Mouse (Mus musculus): ENCODE data around the gene Dnm3. TPM values are rescaled to one million over a fixed set of nuclear protein-coding genes. Genes with fewer than 3 reads are reported as not detected.

Gene Dnm3
- total RNA-seq, 2 experiments from 2014 or later = 7.9 to 17.7 TPM

DNA sequence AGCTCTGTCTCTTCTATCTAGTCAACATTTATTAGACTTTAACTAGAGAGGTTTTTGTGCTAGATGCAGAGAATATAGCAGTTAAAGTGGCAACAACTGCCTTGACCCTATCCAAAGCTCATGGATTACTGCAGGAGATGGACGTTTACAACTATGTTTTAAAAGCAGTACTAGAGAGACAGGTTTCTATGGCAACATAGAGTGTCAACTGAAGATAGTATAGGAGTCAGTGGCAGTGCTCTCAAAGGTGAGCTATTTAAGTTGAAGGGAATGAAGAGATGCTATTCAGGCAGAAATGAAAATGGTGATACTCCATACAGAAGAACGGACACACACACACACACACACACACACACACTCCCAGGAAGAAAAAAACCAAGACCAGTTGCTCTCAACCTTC, 225.0 kb downstream of the Dnm3 start:
- no peak for DNase-seq

DNA sequence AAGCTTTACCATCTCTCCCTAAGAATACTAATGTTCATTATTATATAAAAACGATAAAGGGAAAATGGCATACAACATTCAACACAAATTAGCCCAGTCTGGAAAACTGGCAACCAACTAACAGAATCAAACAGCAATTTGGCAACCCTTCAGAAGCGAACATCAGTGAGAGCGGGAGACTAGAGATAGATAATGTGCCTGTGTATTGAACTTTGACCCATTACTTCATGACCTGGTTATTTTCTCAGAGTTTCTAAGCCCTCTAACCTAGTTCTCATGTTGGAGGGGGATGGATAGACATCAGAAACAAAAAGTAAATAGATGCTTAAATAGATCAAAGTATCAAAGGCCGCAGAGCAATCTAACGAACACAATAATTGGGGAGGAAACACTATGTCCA, 230.6 kb downstream of the Dnm3 start:
- DNase-seq = no peak

DNA sequence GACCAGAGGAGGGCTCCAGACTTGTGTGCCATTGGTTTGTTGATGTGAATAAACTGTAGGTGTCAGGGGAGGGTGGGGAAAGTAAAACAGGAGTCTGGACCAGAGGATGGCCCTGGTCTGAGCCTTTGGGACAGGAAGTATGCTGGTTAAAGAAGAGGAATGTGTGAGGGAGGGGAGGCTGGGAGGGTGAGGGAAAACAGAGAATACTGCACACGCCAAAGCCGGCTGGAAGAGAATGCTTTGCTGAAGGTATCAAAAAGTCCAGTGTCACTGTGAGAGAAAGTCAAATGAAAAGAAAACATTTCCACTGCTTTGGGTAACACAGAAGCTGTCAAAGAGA, 234.2 kb downstream of the Dnm3 start:
- DNase-seq = no peak

DNA sequence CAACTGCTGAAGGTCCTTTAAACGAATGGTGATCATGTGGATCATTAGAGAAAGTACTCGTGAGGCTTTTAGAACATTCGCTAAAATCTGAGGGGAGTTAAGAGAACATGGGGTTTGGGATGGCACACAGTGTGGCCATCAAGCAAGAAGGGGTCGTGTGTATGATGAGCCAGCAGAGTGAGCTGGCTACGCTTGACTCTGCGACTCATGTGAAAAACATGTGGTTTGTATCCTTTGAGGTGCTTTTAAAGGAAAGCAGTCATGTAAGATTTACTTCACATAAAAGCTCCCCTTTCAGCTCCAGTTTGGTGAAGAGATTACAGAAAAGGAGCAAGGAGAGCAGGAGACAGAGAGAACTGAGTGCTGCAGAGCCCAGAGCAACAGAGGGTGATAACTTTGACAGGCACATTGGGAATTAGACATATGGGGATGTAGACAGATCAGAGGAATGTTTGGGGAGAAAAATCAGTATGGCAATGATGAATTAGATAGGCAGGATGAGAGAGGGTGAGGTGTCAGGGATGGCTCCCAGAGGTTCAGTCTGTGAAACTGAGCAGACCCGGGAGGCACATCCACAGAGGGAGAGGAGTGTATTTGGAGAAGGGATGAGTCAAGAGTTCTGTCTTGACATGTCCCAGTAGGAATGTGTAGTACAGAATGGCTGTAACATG, 234.7 kb downstream of the Dnm3 start:
- no peak for DNase-seq

DNA sequence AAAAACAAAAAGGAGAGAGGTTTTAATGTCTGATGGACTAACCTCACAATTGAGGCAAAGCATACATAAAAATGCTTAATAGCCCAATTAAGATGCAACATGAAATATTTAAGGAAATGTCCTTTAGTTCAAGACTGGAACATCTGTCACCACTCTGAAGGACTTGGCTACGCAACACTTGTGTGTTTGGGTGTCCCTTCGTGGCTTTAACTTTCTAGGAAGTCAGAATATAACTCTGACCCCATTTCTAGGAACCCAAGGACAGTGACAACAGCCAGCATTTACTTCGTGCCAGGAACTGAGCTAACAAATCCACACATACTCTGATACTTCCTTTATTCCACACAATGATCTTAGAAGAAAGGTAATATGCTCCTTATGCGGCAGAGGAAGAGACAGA, 237.1 kb downstream of the Dnm3 start:
- DNase-seq = no peak

DNA sequence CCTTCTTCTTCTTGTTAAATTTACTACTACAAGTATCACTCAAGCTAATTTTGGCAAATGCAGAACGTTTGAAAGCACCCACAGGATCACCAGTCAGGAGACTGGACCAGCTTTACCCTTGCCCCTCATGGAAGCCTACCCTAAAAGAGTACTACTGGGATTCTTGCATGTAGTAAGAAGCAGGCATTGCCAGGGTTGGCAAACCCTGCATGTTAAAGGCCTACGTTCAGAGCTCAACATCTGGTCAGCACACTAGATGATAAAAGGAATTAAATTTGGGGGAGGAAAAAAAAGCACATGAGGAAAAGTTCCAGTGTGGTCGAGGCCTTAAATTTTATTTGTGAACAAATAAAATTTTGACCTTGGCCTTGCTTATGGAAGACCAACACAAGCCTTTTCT, 239.2 kb downstream of the Dnm3 start:
- DNase-seq = no peak

DNA sequence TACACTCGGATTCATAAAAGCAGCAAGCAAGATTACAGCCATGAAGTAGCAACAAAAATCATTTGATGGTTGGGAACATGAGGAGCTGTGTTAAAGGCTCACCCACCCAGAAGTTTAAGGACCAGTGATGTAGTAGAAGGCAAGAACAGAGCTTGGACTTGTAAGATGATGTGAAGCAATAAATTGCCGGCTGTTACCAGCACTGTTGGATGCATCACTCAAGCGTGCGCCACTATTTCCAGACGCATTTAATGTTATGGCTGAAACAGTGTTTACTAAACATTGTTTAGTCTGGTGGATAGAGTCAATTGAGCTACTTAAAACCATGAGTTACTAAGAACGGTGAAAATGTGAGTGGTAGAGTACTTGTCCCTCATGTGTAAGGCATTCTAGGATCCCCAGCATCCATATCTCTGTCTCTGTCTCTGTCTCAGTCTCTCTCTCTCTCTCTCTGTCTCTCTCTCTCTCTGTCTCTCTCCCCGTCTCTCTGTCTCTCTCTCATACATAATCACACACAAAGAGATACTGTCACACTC, 241.1 kb downstream of the Dnm3 start:
- DNase-seq = no peak

DNA sequence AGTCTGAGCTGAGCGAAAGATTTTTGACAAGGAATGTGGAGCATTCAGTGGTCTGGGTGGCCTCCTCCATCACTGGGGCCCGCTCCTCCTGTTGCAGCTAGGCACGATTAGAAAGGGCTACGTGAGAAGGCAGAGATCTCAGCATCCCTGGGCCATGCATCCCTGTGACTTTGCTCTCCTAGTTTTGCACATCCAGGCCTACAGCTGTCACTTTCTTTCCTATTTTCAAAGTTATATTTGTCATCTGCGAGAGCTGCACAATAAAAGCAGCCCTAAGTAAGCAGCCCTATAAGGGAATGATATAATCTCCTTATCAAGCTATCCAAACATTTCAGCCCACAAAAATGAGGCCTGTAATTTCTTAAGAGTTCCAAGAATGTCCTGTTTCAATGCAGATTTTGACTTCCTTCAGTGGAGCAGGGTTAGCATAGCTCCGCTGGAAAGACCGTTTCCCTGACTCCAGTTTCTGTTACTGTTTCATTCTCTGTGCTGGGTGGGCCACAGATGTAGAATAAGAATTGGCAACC, 252.2 kb downstream of the Dnm3 start:
- DNase-seq = no peak

DNA sequence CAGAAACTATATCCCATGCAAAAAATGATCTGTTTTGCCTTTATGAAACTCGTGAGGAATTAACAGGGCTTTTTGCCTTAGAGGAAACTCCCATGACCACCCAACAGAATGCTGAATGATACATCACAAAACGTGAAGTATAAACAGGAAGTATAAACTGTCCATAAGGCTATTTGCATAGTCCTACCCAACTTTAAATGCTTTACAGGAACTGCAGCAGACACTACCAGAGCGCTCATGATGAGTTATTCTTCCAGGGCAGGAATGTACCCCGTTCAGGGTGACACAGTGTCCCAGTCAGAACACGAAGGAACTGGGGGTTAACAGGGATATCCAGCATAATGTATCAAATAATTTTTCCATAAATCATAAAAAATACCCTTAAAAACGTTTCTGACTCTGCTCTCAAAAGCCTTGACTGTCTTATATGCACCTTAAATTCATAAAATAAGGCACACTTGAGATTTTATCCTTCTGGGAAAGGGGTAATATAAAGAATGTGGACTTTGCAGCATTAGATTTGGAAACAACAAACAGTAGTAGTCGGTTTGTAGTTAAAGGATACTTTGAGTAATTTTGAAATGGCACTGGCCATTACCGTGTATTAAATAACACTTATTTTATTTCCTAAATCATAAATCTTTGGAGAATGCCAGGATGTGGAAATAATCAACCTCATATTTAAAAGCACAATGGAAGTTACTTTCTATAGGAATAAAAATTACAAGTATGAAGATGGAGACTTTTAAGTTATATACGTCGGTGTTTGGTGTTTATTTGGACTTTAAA, 252.8 kb downstream of the Dnm3 start:
- no peak for DNase-seq

DNA sequence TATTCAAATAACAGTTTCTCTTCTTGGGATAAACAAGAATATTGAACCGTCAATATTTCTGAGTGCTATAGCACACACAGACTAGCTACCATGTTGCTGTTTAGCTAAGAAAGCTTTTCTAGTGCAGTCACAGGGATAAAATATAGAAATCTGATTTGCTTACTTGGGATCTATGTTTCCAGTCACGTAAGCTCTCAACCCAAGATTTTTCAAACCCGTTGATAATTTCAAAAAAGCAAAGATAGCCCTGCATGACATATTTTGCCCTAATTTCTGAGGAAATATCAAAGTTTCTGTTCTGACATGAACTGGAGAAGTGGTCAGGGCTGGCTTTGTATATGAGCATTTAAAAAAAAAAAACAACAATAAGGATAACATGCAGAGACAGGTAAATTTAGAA, 253.8 kb downstream of the Dnm3 start:
- no peak for DNase-seq

DNA sequence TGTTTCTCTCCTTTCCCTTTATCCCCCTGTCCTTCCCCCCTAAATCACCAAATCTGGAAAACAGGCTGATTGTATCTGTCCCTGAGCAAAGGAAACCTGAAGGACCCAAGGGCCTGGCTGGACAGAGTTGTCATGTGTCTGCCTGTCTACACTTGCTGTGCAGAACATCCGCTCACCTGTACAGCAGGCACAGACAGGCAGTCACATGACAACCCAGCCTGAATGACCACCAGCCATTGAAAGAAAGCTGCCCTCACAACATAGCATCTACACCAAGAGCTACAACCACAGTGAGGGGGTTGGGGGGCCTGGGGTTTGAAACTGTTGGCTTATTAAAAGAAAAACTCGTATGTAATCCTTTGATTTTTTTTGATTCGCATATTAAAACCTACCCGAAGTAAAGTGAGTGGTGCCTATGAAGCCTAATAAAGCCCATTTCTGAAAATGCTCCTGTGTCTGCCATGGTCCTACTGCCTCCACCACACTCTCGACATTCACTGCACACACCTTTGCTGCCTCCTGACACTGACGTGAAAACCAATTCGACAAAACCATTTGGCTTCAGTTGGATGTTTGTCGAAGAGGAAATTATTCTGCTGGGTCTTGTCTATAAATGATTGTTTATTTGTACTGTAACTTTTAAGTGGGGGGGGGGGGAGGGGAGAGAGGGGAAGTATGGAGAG, 254.4 kb downstream of the Dnm3 start:
- DNase-seq = no peak

DNA sequence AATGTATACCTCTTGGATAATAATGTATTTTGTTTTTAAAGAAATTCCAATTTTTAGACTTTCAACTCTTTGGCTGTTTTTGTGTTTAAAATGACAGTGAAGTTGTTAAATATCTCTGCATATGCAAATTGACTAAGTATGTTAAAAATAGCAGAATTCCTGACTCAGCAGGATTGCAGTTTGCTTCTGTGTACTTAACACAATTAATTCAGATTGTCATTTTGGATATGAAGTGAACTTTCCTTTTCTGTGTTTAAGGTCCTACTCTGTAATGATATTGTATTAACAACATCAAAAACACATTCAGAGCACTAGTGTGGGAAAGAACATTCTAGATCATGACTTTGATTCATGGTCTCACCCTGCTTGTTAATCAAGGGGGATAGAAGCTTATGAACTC, 255.5 kb downstream of the Dnm3 start:
- no peak for DNase-seq

DNA sequence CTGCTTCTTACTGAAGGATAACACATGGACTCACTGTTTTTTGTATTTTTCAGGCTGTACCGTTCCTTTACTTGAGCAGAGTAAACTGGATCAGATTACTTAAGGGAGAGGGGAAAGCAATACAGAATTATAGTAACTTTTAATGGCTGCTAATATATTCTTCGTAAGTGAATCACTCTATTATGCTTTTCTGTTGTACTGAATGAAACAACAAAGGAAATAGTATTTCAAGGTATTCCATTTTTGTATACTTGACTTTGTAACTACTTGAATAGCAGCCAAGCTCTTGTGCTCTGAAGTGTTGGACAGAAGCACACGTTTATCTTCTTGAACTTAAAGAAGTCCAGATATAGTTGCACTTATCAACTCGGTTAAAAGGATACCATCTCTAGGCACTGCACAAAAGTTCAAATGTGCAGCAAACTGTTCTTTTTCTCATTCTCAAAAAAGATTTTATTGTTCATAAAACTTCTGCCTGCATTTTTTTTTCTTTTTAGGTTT, 256.0 kb downstream of the Dnm3 start:
- DNase-seq = no peak

DNA sequence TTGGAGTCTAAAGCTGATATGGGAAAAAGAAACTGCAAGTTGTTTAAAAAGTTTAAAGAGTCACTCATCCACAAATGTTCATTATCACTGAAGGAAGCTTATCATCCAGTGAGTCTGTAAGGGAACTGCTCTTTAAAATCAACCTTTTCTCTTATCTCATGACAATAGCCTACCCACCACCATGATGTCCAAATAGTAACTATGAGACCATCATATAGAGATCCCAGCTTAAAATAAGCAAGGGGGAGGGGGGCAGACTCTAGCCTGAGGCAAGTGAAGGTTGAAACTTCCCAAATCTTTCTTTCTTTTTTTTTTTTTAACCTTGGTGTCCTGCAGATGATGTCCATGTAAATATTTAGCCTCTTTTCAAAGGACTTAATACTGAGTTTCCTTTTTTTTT, 256.9 kb downstream of the Dnm3 start:
- DNase-seq = no peak

DNA sequence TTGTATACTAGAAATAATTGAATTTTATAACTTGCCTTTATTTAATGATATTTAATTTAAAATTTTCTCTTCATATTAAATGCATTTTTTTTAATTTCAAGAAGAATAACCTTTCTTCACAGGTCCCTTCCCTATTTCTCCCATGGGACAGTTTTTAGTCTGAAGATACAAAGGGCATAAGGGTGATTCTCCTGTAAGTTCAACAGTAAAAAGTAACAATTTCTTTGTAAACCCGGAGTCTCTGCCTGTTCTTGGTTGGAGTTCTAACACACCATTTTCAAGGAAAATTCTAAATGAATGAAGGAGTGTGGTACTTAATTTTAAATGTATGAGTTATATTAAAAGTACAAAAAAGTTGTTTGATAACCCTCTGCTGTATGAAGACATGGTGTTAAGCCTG, 258.1 kb downstream of the Dnm3 start:
- DNase-seq = no peak

DNA sequence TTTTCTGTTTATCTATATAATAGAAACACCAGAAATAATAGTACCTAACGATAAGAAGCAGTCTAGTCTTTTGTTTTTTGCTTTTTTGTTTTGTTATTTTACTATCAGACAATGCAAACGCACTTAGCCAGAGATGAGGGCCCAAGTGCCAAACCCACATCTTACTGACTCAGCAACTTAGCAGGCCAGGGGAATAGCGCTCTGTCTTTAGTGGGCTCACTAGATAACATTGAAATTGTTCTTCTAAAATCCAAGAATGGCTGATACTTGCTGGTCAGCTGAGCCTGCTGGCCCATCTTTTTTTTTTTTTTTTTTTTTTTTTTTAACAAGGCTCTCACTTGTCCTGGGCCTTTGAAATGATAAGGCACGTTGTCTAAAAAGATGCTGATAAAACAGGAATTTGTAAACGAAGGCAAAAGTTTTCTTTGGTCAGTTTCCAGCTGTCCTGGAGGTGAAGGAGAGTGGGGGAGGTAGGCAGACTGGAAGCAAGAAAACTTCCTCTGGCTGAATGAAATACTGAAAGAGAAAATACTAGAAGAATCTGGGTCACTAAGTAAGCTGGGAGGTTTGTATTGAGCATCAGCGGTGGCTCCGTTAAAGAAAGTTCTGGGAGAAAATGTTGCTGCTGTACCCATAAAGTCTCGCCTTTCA, 259.2 kb downstream of the Dnm3 start:
- DNase-seq = no peak

DNA sequence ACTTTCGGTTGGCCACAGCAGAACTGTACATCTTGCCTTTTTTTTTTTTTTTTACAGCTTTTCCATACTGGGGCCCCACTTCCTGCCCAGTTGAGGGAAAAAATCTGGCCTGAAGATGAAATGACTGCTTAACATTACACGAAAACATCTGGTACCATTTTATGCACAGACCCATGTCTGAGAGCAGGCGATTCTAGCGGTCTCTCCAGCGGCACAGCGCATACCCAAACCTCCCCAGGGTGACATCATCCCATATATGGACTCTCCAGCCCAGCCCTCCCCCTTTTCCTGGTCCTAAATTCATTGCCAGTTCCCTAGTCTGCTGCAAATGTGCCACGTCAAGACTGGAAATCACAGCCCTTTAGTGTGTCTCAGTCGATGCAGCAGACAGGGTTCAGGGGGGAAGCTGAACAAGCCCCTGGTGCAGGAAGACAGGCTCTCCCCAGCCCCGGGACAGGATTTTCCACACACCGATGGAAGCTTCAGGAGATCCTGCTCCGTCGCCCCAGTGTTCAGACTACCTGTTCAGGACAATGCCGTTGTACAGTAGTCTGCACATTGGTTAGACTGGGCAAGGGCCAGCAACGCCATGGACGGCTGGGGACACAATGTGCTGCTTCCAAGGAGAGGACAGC, 260.4 kb downstream of the Dnm3 start:
- DNase-seq = peak; percentile 15 to 52

DNA sequence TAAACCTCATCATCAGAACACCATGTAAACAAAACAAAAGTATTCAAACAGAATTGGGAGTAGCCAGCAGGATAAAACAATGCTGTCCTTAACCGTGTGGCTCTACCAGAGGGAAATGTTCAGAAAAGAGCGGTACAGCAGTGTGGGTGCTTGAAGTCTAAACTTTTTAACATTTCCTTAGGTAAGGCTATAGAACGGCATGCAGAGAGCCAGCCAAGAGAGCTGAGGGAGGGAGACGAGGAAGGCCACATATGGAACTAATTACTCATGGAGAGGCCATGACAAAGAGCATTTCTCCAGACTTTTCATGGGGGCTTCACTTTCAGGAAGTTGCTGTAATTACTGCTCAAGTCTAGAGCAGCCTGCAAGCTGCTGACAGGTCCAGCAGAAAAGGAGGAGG, 261.2 kb downstream of the Dnm3 start:
- DNase-seq = no peak

DNA sequence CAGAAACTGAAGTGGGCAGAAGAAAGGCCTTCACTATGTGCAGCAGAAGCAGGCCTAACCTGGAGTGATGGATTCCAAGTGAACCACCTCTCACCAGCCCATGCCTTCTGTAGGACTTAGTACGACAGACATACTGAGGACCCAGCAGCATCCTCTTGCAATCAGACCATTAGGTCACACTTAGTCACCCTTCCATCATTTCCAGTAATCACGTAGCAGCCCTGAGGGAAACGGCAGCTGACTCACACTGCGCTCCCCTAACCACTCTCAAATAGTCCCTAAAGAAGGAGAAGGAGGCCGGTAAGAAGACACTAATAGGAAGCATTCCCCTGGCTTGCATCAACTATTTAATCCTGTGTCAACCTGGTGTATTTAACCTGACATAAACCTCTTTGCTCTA, 262.1 kb downstream of the Dnm3 start:
- DNase-seq = no peak

DNA sequence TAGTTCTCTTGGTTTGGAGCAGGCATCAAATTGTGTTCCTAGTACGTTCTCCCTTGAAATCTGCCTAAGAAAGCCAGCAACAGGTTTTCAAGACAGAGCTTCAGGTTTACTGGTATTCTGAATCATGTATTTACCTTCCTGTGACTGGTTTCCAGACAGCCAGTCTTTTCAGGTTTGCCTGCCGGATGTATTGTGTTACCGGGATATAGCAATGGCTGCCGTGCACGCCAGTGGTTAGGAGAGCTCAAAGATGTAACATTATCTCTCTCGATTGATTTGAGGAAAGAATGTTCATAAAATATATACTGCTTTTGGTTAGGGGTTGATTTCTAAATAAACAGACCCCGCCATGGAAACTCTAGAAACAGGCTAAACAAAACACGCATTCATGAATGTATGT, 264.8 kb downstream of the Dnm3 start:
- no peak for DNase-seq

DNA sequence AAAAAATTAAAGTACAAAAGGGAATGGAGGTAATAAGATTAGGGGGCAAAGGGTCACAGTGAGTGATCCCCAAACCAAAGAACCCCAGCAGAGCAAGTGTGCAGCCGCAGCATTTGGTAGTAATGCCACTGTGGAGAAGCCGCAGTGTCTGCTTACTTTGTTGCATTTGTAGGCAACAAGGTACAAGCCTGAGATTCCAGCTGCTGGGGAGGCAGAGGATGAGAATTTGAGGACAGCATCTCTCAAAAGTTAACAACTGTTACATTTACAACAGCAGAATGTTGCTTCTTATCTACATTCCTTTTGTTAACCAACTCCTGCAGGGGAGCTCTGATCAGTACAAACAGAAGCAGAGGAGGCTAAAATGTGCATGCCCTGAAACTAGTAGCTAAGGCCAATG, 267.3 kb downstream of the Dnm3 start:
- DNase-seq = no peak

Measured in adrenal gland, postnatal 36 days (tissue).